Comparison of ENCODE assay signal across 9 mouse cellular contexts in genomic region chr16:13409530-13410163, GRCm38 (mm10).
DNase-seq lines count a peak whose midpoint lies in the region; ATAC-seq and TF ChIP-seq lines count a peak whose summit lies in the region.
"Had no signal": no experiment of that assay in that cellular context is flagged by ENCODE, and none has a peak within 500 bp of the region (broad histone marks: within the 10 kb centered on the region; RNA-seq: fewer than 3 reads in every experiment).

No protein-coding gene starts in this region.

- ATAC-seq in heart, embryonic 12.5 days (ENCODE audit: insufficient number of reproducible peaks, low FRiP score): no peak; the same call in 1 of the 2 replicates
- peak; percentile 89 for ATAC-seq in CD4-positive, CD25-positive, alpha-beta regulatory T cell, adult 4 months
- peak; percentile 91 for ATAC-seq in forebrain, postnatal 0 days
- peak; percentile 78 for ATAC-seq in kidney, embryonic 16.5 days (ENCODE audit: low FRiP score, low TSS enrichment)
- ATAC-seq in midbrain, embryonic 12.5 days (ENCODE audit: low FRiP score, low read depth): peak; percentile 52; the same call in 1 of the 2 replicates

- H3K4me2 ChIP-seq in heart, embryonic 12.5 days: no peak overlapping the region
- H3K4me2 ChIP-seq in forebrain, postnatal 0 days (ENCODE audit: low read depth): no peak overlapping the region
- H3K4me2 ChIP-seq in kidney, embryonic 16.5 days (replicated peaks; ENCODE audit: low read depth, low read length): no peak overlapping the region
- H3K4me2 ChIP-seq in midbrain, embryonic 12.5 days (replicated peaks): no peak overlapping the region

- WGBS in heart, embryonic 12.5 days: 72% methylated on average over 4 of the region's 4 CpGs
- 67% methylated on average over 4 of the region's 4 CpGs for WGBS in forebrain, postnatal 0 days
- 67% methylated on average over 4 of the region's 4 CpGs for WGBS in kidney, embryonic 16.5 days
- 82% methylated on average over 4 of the region's 4 CpGs for WGBS in midbrain, embryonic 12.5 days

- no peaks in the 10 kb centered on the region for H3K27me3 ChIP-seq in heart, embryonic 12.5 days (replicated peaks)
- H3K27me3 ChIP-seq in forebrain, postnatal 0 days (ENCODE audit: insufficient read depth, low read length): no peaks in the 10 kb centered on the region
- no peaks in the 10 kb centered on the region for H3K27me3 ChIP-seq in kidney, embryonic 16.5 days (ENCODE audit: insufficient read depth, low read length)
- H3K27me3 ChIP-seq in midbrain, embryonic 12.5 days: no peaks in the 10 kb centered on the region

- peaks cover 83% of the 10 kb centered on the region for H3K36me3 ChIP-seq in heart, embryonic 12.5 days
- peaks cover 47% of the 10 kb centered on the region for H3K36me3 ChIP-seq in forebrain, postnatal 0 days (ENCODE audit: insufficient read depth)
- H3K36me3 ChIP-seq in kidney, embryonic 16.5 days (ENCODE audit: insufficient read depth, low read length): peaks cover 63% of the 10 kb centered on the region
- peaks cover 62% of the 10 kb centered on the region for H3K36me3 ChIP-seq in midbrain, embryonic 12.5 days

- peak; percentile 80 for TF ChIP-seq CTCF in forebrain, postnatal 0 days (IDR thresholded peaks at IDR 0.05; ENCODE audit: low read depth)

- H3K4me3 ChIP-seq in heart, embryonic 12.5 days: no peak overlapping the region
- H3K4me3 ChIP-seq in forebrain, postnatal 0 days (ENCODE audit: low read depth, low read length): no peak overlapping the region
- no peak overlapping the region for H3K4me3 ChIP-seq in kidney, embryonic 16.5 days (ENCODE audit: low read length)
- no peak overlapping the region for H3K4me3 ChIP-seq in midbrain, embryonic 12.5 days

- H3K27ac ChIP-seq in heart, embryonic 12.5 days (ENCODE audit: poor library complexity, severe bottlenecking): no peak overlapping the region
- no peak overlapping the region for H3K27ac ChIP-seq in forebrain, postnatal 0 days (ENCODE audit: low read depth, low read length)
- H3K27ac ChIP-seq in kidney, embryonic 16.5 days (ENCODE audit: low read length): no peak overlapping the region
- H3K27ac ChIP-seq in midbrain, embryonic 12.5 days (replicated peaks): no peak overlapping the region
- H3K27ac ChIP-seq: macrophage had no signal

- DNase-seq in heart, adult 9 months (ENCODE audit: low spot score in 2 of 2): peak; percentile 44 to 57
- peak; percentile 84 for DNase-seq in brain, adult 2 months (ENCODE audit: low read depth, low spot score)
- peak; percentile 85 for DNase-seq in forebrain, postnatal 0 days
- DNase-seq in ovary, adult 18-20 months (ENCODE audit: low spot score): no peak

- H3K9me3 ChIP-seq in heart, embryonic 12.5 days (replicated peaks): no peaks in the 10 kb centered on the region
- H3K9me3 ChIP-seq in forebrain, postnatal 0 days (ENCODE audit: low read length): no peaks in the 10 kb centered on the region
- peaks cover 2% of the 10 kb centered on the region; the same call in 1 of the 2 replicates for H3K9me3 ChIP-seq in kidney, embryonic 16.5 days (ENCODE audit: low read length)
- H3K9me3 ChIP-seq in midbrain, embryonic 12.5 days: no peaks in the 10 kb centered on the region

- H3K4me1 ChIP-seq in heart, embryonic 12.5 days (replicated peaks): no peaks in the 10 kb centered on the region
- no peaks in the 10 kb centered on the region for H3K4me1 ChIP-seq in forebrain, postnatal 0 days (ENCODE audit: insufficient read depth)
- H3K4me1 ChIP-seq in kidney, embryonic 16.5 days (ENCODE audit: insufficient read depth, low read length): peaks cover 4% of the 10 kb centered on the region; the same call in 1 of the 2 replicates
- no peaks in the 10 kb centered on the region for H3K4me1 ChIP-seq in midbrain, embryonic 12.5 days

- H3K9ac ChIP-seq in heart, embryonic 12.5 days: no peak overlapping the region
- no peak overlapping the region for H3K9ac ChIP-seq in forebrain, postnatal 0 days
- H3K9ac ChIP-seq in kidney, embryonic 16.5 days (replicated peaks; ENCODE audit: low read length): no peak overlapping the region
- no peak overlapping the region for H3K9ac ChIP-seq in midbrain, embryonic 12.5 days (replicated peaks)
